Comparison of ENCODE assay signal across 13 mouse cellular contexts in the genomic region with DNA sequence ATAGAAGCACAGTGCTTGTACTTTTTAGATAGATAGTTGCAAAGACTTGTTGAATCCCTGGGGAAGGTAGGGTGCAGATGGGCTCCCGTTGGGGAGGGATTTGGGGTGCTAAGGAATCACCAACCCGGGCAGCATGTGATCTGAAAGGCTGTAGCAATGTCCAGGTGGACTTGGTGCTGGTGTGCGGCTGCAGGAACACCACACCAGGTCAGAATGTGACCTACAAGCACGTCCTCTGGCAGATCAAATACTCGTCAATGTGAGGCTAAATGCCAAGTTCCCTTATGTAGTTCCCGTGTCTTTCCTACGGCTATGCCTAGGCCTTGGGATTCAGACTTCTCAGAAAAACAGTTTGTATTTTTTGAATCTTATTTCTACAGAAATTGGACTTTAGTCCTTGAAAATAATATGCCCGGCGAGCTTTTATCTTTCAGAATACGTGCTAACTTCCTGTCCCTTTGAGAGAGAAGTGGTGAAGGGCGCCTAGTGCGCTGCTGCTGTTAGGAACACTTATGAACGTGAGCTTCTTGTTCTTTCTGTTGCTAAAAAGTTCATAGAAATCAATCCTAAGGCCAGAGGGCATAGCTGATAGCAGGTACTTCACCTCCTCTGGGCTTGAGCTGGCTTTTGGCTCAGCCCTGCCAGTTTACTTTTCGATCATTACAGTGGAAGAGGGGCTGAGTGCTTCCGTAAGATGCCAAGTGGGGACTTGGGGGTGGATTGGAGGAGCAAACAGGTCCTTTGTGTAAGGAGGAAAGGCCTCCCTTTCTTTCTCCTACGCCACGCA. TPM values are rescaled to one million over a fixed set of nuclear protein-coding genes. Genes with fewer than 3 reads are reported as not detected.
DNase-seq lines count a peak whose midpoint lies in the region; ATAC-seq lines count a peak whose summit lies in the region.
"Had no signal": no experiment of that assay in that cellular context is flagged by ENCODE, and none has a peak within 500 bp of the region (broad histone marks: within the 10 kb centered on the region; RNA-seq: fewer than 3 reads in every experiment).

No protein-coding gene starts in this region.

- H3K36me3 ChIP-seq in kidney, embryonic 16.5 days (ENCODE audit: insufficient read depth, low read length), result 0 out of 2 replicates have a peak, but pooled peaks cover 5% of the 10 kb centered on the region
- H3K36me3 ChIP-seq in kidney, embryonic 14.5 days (ENCODE audit: control insufficient read depth, insufficient read depth, low read length), result peaks cover 9% of the 10 kb centered on the region; the same call in 1 of the 2 replicates
- 0 out of 2 replicates have a peak, but pooled peaks cover 3% of the 10 kb centered on the region for H3K36me3 ChIP-seq in lung, embryonic 16.5 days (ENCODE audit: control insufficient read depth, insufficient read depth, low read length)
- peaks cover 7% of the 10 kb centered on the region; the same call in 1 of the 2 replicates for H3K36me3 ChIP-seq in forebrain, embryonic 14.5 days (ENCODE audit: control insufficient read depth, insufficient read depth, low read length)

- DNase-seq in CD4-positive, CD25-positive, alpha-beta regulatory T cell, adult 2 months (ENCODE audit: low read depth, low spot score), result peak; percentile 57
- DNase-seq in forebrain, embryonic 14.5 days (ENCODE audit: low spot score), result no peak
- DNase-seq: adrenal gland, postnatal 36 days; cerebellum, postnatal 10 days; gastrocnemius, postnatal 25 days; left cerebral cortex, postnatal 4 days had no signal

- ATAC-seq in CD4-positive, CD25-positive, alpha-beta regulatory T cell, adult 4 months, result no peak
- ATAC-seq in kidney, embryonic 16.5 days (ENCODE audit: low FRiP score, low TSS enrichment), result no peak
- ATAC-seq in kidney, embryonic 14.5 days (ENCODE audit: low FRiP score, low TSS enrichment), result no peak
- peak; percentile 15; the same call in 1 of the 2 replicates for ATAC-seq in erythroblast, adult 5-6 weeks (replicated peaks; ENCODE audit: low FRiP score, poor library complexity, severe bottlenecking)
- peak; percentile 69 for ATAC-seq in lung, embryonic 16.5 days (ENCODE audit: low read depth)
- ATAC-seq in granulocyte monocyte progenitor cell, adult 5-6 weeks (replicated peaks; ENCODE audit: poor library complexity, severe bottlenecking), result no peak
- no peak for ATAC-seq in forebrain, embryonic 14.5 days
- ATAC-seq: midbrain, embryonic 16.5 days had no signal

- no peak overlapping the region for H3K27ac ChIP-seq in kidney, embryonic 16.5 days (ENCODE audit: low read length)
- no peak overlapping the region for H3K27ac ChIP-seq in kidney, embryonic 14.5 days (ENCODE audit: low read depth, low read length)
- H3K27ac ChIP-seq in lung, embryonic 16.5 days (ENCODE audit: low read length), result peak overlapping the region; percentile 88
- no peak overlapping the region for H3K27ac ChIP-seq in forebrain, embryonic 14.5 days (ENCODE audit: low read depth, low read length)

- H3K4me1 ChIP-seq in kidney, embryonic 16.5 days (ENCODE audit: insufficient read depth, low read length), result peaks cover 6% of the 10 kb centered on the region; the same call in 1 of the 2 replicates
- no peaks in the 10 kb centered on the region for H3K4me1 ChIP-seq in kidney, embryonic 14.5 days (ENCODE audit: control insufficient read depth, insufficient read depth, low read length)
- H3K4me1 ChIP-seq in lung, embryonic 16.5 days (replicated peaks; ENCODE audit: control insufficient read depth, insufficient read depth, low read length), result peaks cover 33% of the 10 kb centered on the region
- H3K4me1 ChIP-seq in forebrain, embryonic 14.5 days (ENCODE audit: control insufficient read depth, insufficient read depth, low read length), result peaks cover 8% of the 10 kb centered on the region; the same call in 1 of the 2 replicates

- H3K4me2 ChIP-seq in kidney, embryonic 16.5 days (replicated peaks; ENCODE audit: low read depth, low read length), result no peak overlapping the region
- no peak overlapping the region for H3K4me2 ChIP-seq in kidney, embryonic 14.5 days (replicated peaks; ENCODE audit: low read depth, low read length)
- peak overlapping the region; percentile 16; the same call in 1 of the 2 replicates for H3K4me2 ChIP-seq in lung, embryonic 16.5 days (ENCODE audit: low read depth, low read length)
- H3K4me2 ChIP-seq in forebrain, embryonic 14.5 days (ENCODE audit: low read length), result no peak overlapping the region

- peak overlapping the region; percentile 25; the same call in 1 of the 2 replicates for H3K9ac ChIP-seq in kidney, embryonic 16.5 days (replicated peaks; ENCODE audit: low read length)
- no peak overlapping the region for H3K9ac ChIP-seq in kidney, embryonic 14.5 days (ENCODE audit: low read depth, low read length)
- 0 out of 2 replicates have a peak overlapping the region, but pooled peaks have one; percentile 15 for H3K9ac ChIP-seq in lung, embryonic 16.5 days (ENCODE audit: low read length)
- H3K9ac ChIP-seq in forebrain, embryonic 14.5 days (ENCODE audit: low read length), result no peak overlapping the region

- no peaks in the 10 kb centered on the region; the same call in 1 of the 2 replicates for H3K9me3 ChIP-seq in kidney, embryonic 16.5 days (ENCODE audit: low read length)
- no peaks in the 10 kb centered on the region for H3K9me3 ChIP-seq in kidney, embryonic 14.5 days (ENCODE audit: control insufficient read depth, low read length)
- no peaks in the 10 kb centered on the region for H3K9me3 ChIP-seq in lung, embryonic 16.5 days (ENCODE audit: control insufficient read depth, low read length)
- H3K9me3 ChIP-seq in forebrain, embryonic 14.5 days (replicated peaks; ENCODE audit: control insufficient read depth, low read length), result no peaks in the 10 kb centered on the region

- H3K27me3 ChIP-seq in kidney, embryonic 16.5 days (ENCODE audit: insufficient read depth, low read length), result no peaks in the 10 kb centered on the region
- no peaks in the 10 kb centered on the region for H3K27me3 ChIP-seq in kidney, embryonic 14.5 days (ENCODE audit: control insufficient read depth, insufficient read depth, low read length)
- H3K27me3 ChIP-seq in lung, embryonic 16.5 days (ENCODE audit: control insufficient read depth, insufficient read depth, low read depth, low read length), result no peaks in the 10 kb centered on the region
- H3K27me3 ChIP-seq in forebrain, embryonic 14.5 days (replicated peaks; ENCODE audit: control insufficient read depth, insufficient read depth, low read length), result no peaks in the 10 kb centered on the region

- 72% methylated on average over 17 of the region's 17 CpGs for WGBS in kidney, embryonic 16.5 days
- WGBS in kidney, embryonic 14.5 days, result 74% methylated on average over 17 of the region's 17 CpGs
- WGBS in lung, embryonic 16.5 days, result 46% methylated on average over 17 of the region's 17 CpGs
- WGBS in forebrain, embryonic 14.5 days, result 73% methylated on average over 17 of the region's 17 CpGs

- H3K4me3 ChIP-seq in kidney, embryonic 16.5 days (ENCODE audit: low read length), result no peak overlapping the region
- no peak overlapping the region for H3K4me3 ChIP-seq in kidney, embryonic 14.5 days (ENCODE audit: low read length)
- no peak overlapping the region for H3K4me3 ChIP-seq in lung, embryonic 16.5 days (ENCODE audit: low read length)
- H3K4me3 ChIP-seq in forebrain, embryonic 14.5 days (ENCODE audit: low read depth, low read length), result no peak overlapping the region

RNA-seq across cellular contexts. Expression of gene Pptc7, which starts 7.6 kb away (rescaled TPM):
- 10 to 100 TPM; 17.8 to 18.7 TPM for polyA plus RNA-seq in CD4-positive, CD25-positive, alpha-beta regulatory T cell, adult 4 months (2017; shearing (Covaris generic))
- polyA plus RNA-seq in kidney, embryonic 16.5 days (2015; fragmentation: Nextera tagmentation; extraction: Ambion mirVana), result 8.6 TPM in 2 replicates
- 7.9 and 10.9 TPM in 2 replicates for polyA plus RNA-seq in kidney, embryonic 14.5 days (2014; fragmentation: Nextera tagmentation; extraction: Ambion mirVana)
- 2.1 and 2.9 TPM in 2 replicates for total RNA-seq in erythroblast, adult 5-6 weeks (2015; ENCODE audit: low replicate concordance)
- 1.4 and 4.0 TPM in 2 replicates for total RNA-seq in erythroblast, adult 5-6 weeks (2017; ENCODE audit: low replicate concordance)
- 8.6 and 8.9 TPM in 2 replicates for polyA plus RNA-seq in lung, embryonic 16.5 days (2015; fragmentation: Nextera tagmentation; extraction: Ambion mirVana)
- 12.0 and 14.8 TPM in 2 replicates for total RNA-seq in granulocyte monocyte progenitor cell, adult 5-6 weeks (2014; fragmentation: Nextera tagmentation)
- 17.2 TPM in 2 replicates for total RNA-seq in granulocyte monocyte progenitor cell, adult 5-6 weeks (2017)
- 5.2 and 5.9 TPM in 2 replicates for polyA plus RNA-seq in forebrain, embryonic 14.5 days (2014; fragmentation: Nextera tagmentation; extraction: Ambion mirVana)

RNA-seq across cellular contexts. Expression of gene Tctn1, which starts 27.5 kb away (rescaled TPM):
- 1 to 10 TPM; 1.1 to 2.0 TPM for polyA plus RNA-seq in CD4-positive, CD25-positive, alpha-beta regulatory T cell, adult 4 months (2017; shearing (Covaris generic))
- 7.9 and 8.0 TPM in 2 replicates for polyA plus RNA-seq in kidney, embryonic 16.5 days (2015; fragmentation: Nextera tagmentation; extraction: Ambion mirVana)
- polyA plus RNA-seq in kidney, embryonic 14.5 days (2014; fragmentation: Nextera tagmentation; extraction: Ambion mirVana), result 6.5 and 9.8 TPM in 2 replicates
- total RNA-seq in erythroblast, adult 5-6 weeks (2015; ENCODE audit: low replicate concordance), result 0.42 TPM in 1 of 2 replicates, not detected in the other
- total RNA-seq in erythroblast, adult 5-6 weeks (2017; ENCODE audit: low replicate concordance), result 3.6 and 5.9 TPM in 2 replicates
- 6.5 and 7.4 TPM in 2 replicates for polyA plus RNA-seq in lung, embryonic 16.5 days (2015; fragmentation: Nextera tagmentation; extraction: Ambion mirVana)
- 7.2 and 9.3 TPM in 2 replicates for total RNA-seq in granulocyte monocyte progenitor cell, adult 5-6 weeks (2014; fragmentation: Nextera tagmentation)
- 1.8 and 4.3 TPM in 2 replicates for total RNA-seq in granulocyte monocyte progenitor cell, adult 5-6 weeks (2017)
- 3.5 and 3.6 TPM in 2 replicates for polyA plus RNA-seq in forebrain, embryonic 14.5 days (2014; fragmentation: Nextera tagmentation; extraction: Ambion mirVana)

Comparison
In these comparisons a context has a peak if more than half of its experiments do, and no peak if none do; other contexts are left out.
1. H3K9ac ChIP-seq: peak in kidney, embryonic 16.5 days (single experiment) and lung, embryonic 16.5 days (single experiment); none in kidney, embryonic 14.5 days (single experiment) and forebrain, embryonic 14.5 days (single experiment).
2. ATAC-seq: peak in erythroblast, adult 5-6 weeks (single experiment) and lung, embryonic 16.5 days (single experiment); none in CD4-positive, CD25-positive, alpha-beta regulatory T cell, adult 4 months (single experiment), kidney, embryonic 16.5 days (single experiment), kidney, embryonic 14.5 days (single experiment), granulocyte monocyte progenitor cell, adult 5-6 weeks (single experiment) and forebrain, embryonic 14.5 days (single experiment).